Mouse (Mus musculus) heart, adult 2 months (tissue): Measurements from ENCODE around the gene Bod1l. TPM values are rescaled to one million over a fixed set of nuclear protein-coding genes. Genes with fewer than 3 reads are reported as not detected.

Experiments
- DNase-seq, 2 experiments: peaks; one replicate each; pipeline ENCODE4 v3.0.0; 2021
- H3K27ac ChIP-seq: fragments of 200-600 bp; 2 replicates; pipeline ENCODE4 v1.8.1; 2022
- H3K27me3 ChIP-seq: fragments of 200-500 bp; 2 replicates; pipeline ENCODE4 v1.6.1; 2012; ENCODE audit warnings: mild to moderate bottlenecking, low read length, inconsistent platforms, mixed read lengths; ENCODE audit not compliant: control insufficient read depth, insufficient read depth
- H3K36me3 ChIP-seq: fragments of 200-500 bp; 2 replicates; pipeline ENCODE4 v1.6.1; 2012; ENCODE audit warnings: low read length, inconsistent platforms; ENCODE audit not compliant: control insufficient read depth, insufficient read depth
- H3K4me1 ChIP-seq: fragments of 200-500 bp; 2 replicates; pipeline ENCODE4 v1.6.1; 2011; ENCODE audit warnings: low read length; ENCODE audit not compliant: control insufficient read depth, insufficient read depth
- H3K4me3 ChIP-seq: fragments of 200-600 bp; 2 replicates; pipeline ENCODE4 v1.8.1; 2022
- H3K79me2 ChIP-seq: fragments of 200-500 bp; replicated peaks from 2 replicates; pipeline ENCODE4 v1.6.1; 2012; ENCODE audit warnings: mild to moderate bottlenecking, inconsistent platforms, low read length, moderate library complexity, mixed read lengths; ENCODE audit not compliant: control insufficient read depth, insufficient read depth
- H3K9ac ChIP-seq: fragments of 200-500 bp; 2 replicates; pipeline ENCODE4 v1.6.1; 2012; ENCODE audit warnings: low read depth, mild to moderate bottlenecking, control low read depth, inconsistent platforms, low read length, mixed read lengths
- CTCF ChIP-seq: fragments of 200-600 bp; IDR thresholded peaks from 2 replicates; pipeline ENCODE4 v1.8.1; 2022; ENCODE audit warnings: antibody characterized with exemption, mild to moderate bottlenecking, moderate library complexity
- EP300 ChIP-seq: fragments of 200-500 bp; IDR thresholded peaks from 2 replicates; pipeline ENCODE4 v1.6.1; 2011; ENCODE audit warnings: low read depth, low read length, control low read depth; ENCODE audit not compliant: insufficient read depth
- POLR2A ChIP-seq: fragments of 200-500 bp; IDR thresholded peaks from 2 replicates; pipeline ENCODE4 v1.6.1; 2011; ENCODE audit warnings: mild to moderate bottlenecking, low read depth, low read length, control low read depth; ENCODE audit not compliant: insufficient read depth
- WGBS: fragments of 180-500 bp; shearing (Covaris S2); methylation state at CpG from one replicate; pipeline ENCODE4 v1.1.7; 2018; 5-methylcytosine and 5-hydroxymethylcytosine counted together
- intact Hi-C: fragments of 180-260 bp; cut with DNase I; formaldehyde crosslinking; loops from one replicate; pipeline ENCODE4 v1.15.1; 2025
- polyA plus RNA-seq: library from polyadenylated mRNA; depleted of rRNA; stranded (reverse); fragments of >200 nt; gene quantifications from 2 replicates; pipeline ENCODE4 v1.2.3, GENCODE M21; 2012
- total RNA-seq, 2 experiments: library from RNA; stranded (reverse); gene quantifications; 2 replicates each; pipeline ENCODE4 v1.2.3; 2021

Bod1l gene
- total and polyA plus RNA-seq, 3 experiments = 2.8 to 18.8 (median 17.8) TPM

DNA sequence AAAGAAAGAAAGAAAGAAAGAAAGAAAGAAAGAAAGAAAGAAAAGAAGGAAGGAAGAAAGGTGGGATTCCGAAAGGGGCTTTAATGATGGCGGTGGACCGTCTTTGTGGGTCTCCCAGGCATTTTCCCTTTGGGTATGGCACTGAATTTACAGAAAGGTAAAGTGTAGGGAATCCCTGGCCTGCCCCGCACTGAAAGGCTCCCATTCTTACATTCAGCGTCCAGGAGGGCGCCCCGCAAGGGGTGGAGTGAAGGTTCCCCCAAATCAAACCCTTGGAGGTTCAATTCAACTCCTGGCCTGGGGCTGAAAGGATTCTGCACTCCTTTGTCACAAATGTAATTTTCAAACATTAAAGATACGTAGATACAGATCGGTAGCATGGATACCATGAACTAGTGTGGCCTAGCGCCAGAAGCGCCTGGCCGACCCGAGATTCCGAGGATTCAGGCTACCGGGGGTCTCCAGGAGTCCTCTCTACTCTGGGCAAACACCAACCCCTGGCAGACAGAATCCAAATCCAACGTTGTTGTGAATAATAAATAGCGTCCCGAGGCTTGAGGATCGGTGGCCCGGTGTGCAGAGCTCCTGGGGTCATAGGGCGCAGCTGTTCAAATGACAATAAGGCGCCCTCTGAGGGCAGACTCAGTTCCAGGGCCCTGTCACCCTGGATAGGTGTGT, 83.1 kb downstream of the Bod1l start:
- Histone ChIP-seq H3K9ac (no peak overlapping the region), H3K4me3 (no peak overlapping the region), H3K79me2 (no peaks in the 10 kb centered on the region), H3K27me3 (peaks cover 23% of the 10 kb centered on the region), H3K27ac (no peak overlapping the region), H3K4me1 (no peaks in the 10 kb centered on the region), H3K36me3 (no peaks in the 10 kb centered on the region)
- TF ChIP-seq CTCF = no peak
- no peak for TF ChIP-seq EP300
- no peak for TF ChIP-seq POLR2A
- WGBS = 7% methylated on average over 22 of the region's 22 CpGs
- intact Hi-C loops = no loop called here
- no peak for DNase-seq

DNA sequence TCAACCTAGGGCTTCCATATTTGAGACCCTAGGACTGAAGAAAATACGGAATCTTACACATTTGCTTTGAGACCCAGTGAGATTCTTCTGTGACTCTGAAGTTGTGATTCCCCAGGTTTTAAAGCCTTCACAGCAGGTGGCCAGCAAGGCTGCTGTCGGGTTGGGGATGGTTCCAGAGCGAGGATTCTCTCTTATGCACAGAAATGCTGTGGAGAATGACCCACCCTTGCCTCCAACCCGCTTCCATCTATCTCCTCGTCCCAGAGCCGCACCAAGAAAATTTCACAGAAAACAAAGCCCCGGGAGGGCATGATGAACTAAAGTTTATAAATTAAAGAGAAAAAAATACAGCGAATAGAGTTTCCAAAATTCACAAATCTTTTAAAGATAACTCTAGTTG, 84.0 kb downstream of the Bod1l start:
- Histone ChIP-seq H3K27ac (no peak overlapping the region), H3K36me3 (no peaks in the 10 kb centered on the region), H3K79me2 (no peaks in the 10 kb centered on the region), H3K27me3 (peaks cover 28% of the 10 kb centered on the region), H3K4me1 (no peaks in the 10 kb centered on the region), H3K4me3 (no peak overlapping the region), H3K9ac (no peak overlapping the region)
- TF ChIP-seq EP300 (no peak), POLR2A (no peak), CTCF (no peak)
- intact Hi-C loops = no loop called here
- DNase-seq = no peak
- 10% methylated on average over 8 of the region's 8 CpGs for WGBS

- TF ChIP-seq POLR2A = no peak
- no peaks in the 10 kb centered on the region for H3K36me3 ChIP-seq
- intact Hi-C loops = no loop called here
- no peaks in the 10 kb centered on the region for H3K79me2 ChIP-seq
- H3K4me3 ChIP-seq = no peak overlapping the region
- no peak overlapping the region for H3K27ac ChIP-seq
- peaks cover 27% of the 10 kb centered on the region for H3K27me3 ChIP-seq
- 18% methylated on average over 19 of the region's 19 CpGs for WGBS
- H3K9ac ChIP-seq = no peak overlapping the region
- no peak for DNase-seq
- H3K4me1 ChIP-seq = no peaks in the 10 kb centered on the region
These were observed 85.2 kb downstream of the Bod1l start for GRCm38 (mm10) chr5:41758671-41759639.

GRCm38 (mm10) chr5:41757338-41757737, 86.8 kb downstream of the Bod1l start:
- peaks cover 18% of the 10 kb centered on the region for H3K27me3 ChIP-seq
- no peak for DNase-seq
- H3K9ac ChIP-seq = no peak overlapping the region
- no peaks in the 10 kb centered on the region for H3K4me1 ChIP-seq
- TF ChIP-seq POLR2A = no peak
- H3K79me2 ChIP-seq = no peaks in the 10 kb centered on the region
- intact Hi-C loops = no loop called here
- H3K36me3 ChIP-seq = no peaks in the 10 kb centered on the region
- no peak overlapping the region for H3K27ac ChIP-seq
- H3K4me3 ChIP-seq = no peak overlapping the region
- WGBS = 15% methylated on average over 5 of the region's 5 CpGs

DNA sequence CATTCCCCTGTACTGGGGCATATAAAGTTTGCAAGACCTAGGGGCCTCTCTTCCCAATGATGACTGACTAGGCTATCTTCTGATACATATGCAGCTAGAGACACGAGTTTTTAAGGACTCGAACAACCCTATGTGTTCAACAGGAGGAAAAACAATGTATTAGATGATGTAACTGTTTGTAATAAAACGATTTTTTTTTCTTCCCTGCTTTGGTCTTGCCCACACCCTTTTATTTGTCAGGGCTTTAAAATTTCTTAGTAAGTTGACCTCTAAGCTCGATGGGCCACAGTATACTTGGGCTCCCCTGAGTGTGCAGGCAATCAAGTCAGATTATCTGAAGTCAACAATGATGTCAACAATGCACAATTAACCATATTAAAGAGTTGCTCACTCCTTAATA, 87.7 kb downstream of the Bod1l start:
- peaks cover 13% of the 10 kb centered on the region for H3K27me3 ChIP-seq
- DNase-seq = no peak

GRCm38 (mm10) chr5:41755373-41755960, 88.6 kb downstream of the Bod1l start:
- intact Hi-C loops = no loop called here
- H3K79me2 ChIP-seq = no peaks in the 10 kb centered on the region
- TF ChIP-seq EP300 = no peak
- TF ChIP-seq POLR2A = no peak
- TF ChIP-seq CTCF = no peak
- 3% methylated on average over 23 of the region's 23 CpGs for WGBS
- no peak for DNase-seq
- H3K27ac ChIP-seq = no peak overlapping the region
- no peak overlapping the region for H3K9ac ChIP-seq
- H3K27me3 ChIP-seq = peaks cover 14% of the 10 kb centered on the region
- no peak overlapping the region for H3K4me3 ChIP-seq
- no peaks in the 10 kb centered on the region for H3K36me3 ChIP-seq
- no peaks in the 10 kb centered on the region for H3K4me1 ChIP-seq

More for the DNA sequence above, 87.7 kb downstream of the Bod1l start:
- TF ChIP-seq POLR2A (no peak), CTCF (no peak), EP300 (no peak)
- no peak overlapping the region for H3K27ac ChIP-seq
- no peaks in the 10 kb centered on the region for H3K4me1 ChIP-seq
- intact Hi-C loops = no loop called here
- WGBS = 14% methylated on average over 4 of the region's 4 CpGs
- H3K79me2 ChIP-seq = no peaks in the 10 kb centered on the region
- no peaks in the 10 kb centered on the region for H3K36me3 ChIP-seq
- H3K4me3 ChIP-seq = no peak overlapping the region
- H3K9ac ChIP-seq = no peak overlapping the region
